Mouse (Mus musculus): ENCODE measurements around the gene Pax6.

The Pax6 gene

DNA sequence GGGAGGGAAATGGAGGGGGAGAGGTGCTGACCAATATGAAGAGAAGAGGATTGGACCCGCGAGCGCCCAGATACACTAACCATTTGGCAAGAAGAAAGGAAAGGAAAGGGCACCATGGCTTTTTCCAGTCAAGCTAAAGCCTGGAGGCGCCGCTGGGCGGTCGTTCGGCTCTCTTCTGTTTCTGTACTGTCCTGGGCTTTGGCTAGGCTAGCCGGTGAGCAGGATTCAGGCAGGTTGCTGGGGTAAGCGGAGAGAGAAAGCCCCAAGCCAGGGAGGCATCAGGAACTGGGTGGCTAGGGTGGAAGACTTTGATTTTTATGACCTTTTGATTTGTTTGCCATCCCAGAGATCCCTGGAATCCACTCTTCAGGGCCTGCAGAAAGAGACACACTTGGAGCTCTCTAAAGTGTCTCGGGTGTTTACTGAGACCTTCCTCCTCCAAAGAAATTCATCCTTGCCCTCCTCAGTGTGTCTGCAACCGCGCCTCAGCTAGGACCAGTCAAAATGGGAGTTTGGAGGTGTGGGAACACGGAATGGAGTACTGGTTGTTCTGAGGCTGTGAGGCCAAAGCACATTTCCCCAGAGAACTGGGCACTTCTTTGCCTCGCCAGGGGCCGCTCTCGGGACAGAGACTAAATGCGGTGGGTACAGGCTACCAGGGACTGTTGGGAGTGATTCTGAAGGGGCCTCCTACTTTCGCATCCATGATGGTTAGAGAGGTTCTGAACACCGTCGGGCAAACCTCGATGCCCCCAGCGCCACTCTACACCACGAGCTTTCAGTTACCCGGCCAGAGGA, 3.3 kb downstream of the Pax6 start:
- no peak for DNase-seq (ENCODE audit: low spot score)

DNA sequence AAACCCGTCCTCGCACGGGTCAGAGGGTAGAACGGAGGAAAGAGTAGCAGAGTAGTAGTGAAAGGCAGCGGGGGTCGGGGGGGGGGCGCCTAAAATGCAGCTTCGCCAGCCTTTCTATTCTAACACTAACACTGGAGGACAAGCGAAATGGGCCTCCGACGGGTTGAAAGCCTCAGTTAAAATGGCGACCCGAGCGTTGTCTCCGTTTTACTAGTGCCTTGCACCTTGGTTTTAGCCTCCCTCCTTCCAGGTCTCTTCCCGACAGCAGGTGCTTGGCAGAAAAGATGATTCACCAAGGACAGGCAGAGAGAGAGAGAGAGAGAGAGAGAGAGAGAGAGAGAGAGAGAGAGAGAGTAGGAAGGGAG, 3.9 kb downstream of the Pax6 start:
- no peak for DNase-seq (ENCODE audit: low spot score)

DNA sequence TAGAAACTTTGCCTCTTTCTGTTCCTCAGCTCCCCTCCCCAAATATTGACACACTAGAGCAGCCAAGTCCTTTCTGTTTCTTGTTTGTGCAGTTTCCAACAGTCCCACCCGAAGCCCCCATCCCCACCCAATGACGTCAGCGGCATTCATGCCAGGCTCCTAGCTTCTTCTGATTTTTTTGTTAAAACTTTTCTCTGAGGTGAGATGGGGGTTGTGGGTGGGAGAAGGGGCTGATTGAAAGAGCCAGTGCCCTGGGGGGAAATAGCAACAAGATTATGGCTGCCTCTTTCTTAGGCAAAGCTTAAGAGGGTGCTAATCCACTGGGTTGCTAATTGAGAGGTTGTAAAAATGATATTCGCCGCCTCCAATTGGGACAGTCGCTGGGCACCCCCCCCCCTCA, 4.4 kb downstream of the Pax6 start:
- no peak for DNase-seq (ENCODE audit: low spot score)

DNA sequence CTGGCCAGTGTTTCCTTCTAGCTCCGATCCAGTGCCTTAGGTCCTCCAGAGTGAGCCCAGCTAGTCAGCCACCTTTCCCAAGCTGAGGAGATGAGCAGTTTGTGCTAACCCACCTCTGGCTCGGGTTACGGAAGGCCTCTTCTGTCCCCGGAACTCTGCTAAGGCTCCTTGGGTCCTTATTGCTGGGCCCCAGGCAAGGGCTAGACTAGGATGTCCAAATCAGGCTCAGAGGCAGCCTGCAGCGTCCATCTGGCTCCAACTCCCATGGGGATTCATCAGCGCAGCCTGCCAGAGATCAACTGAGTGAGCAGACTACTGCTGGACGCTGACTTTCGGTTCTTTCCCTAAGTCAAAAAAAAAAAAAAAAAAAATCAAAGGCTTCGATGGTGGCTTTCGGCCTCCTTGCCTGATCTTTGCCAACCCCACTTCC, 4.9 kb downstream of the Pax6 start:
- DNase-seq (ENCODE audit: low spot score), result no peak

DNA sequence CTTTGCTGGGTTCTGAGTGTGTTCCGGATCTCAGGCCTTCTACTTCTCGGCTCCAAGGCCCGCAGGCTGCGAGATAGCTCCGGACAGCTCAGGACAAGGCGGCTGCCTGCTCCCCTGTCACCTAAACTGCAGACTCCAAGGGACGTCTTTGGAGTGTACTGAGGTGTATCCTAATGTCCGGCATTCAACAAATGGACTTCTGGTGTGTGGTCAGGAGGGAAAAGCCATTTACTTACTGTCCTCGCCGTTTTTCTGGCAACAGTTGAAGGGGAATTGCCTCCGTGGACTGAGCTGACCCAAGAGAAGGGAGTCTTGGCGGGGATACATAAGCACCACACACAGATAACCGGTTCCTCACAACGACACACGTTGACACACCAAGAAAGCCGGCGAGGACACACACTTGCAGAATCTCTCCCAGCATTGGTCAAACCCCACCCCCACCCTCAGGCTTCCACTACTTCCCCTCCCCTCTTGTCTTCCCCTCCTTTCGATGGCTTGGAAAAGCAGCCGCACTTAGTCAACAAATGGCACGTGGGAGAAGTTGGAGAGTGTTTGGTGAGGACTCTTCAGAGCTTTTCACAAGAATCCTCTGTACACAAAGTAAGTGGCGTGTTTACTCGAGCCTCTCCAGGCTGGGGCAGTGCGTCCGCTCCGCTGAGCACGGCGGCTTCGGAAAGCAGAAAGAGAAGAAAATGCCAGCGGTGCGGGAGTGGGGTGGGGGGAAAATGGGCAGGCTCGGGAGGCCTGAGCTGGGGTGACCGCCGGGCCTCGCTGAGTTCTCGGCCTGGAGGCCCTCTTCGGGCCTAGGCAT, 5.6 kb downstream of the Pax6 start:
- no peak for DNase-seq (ENCODE audit: low spot score)

DNA sequence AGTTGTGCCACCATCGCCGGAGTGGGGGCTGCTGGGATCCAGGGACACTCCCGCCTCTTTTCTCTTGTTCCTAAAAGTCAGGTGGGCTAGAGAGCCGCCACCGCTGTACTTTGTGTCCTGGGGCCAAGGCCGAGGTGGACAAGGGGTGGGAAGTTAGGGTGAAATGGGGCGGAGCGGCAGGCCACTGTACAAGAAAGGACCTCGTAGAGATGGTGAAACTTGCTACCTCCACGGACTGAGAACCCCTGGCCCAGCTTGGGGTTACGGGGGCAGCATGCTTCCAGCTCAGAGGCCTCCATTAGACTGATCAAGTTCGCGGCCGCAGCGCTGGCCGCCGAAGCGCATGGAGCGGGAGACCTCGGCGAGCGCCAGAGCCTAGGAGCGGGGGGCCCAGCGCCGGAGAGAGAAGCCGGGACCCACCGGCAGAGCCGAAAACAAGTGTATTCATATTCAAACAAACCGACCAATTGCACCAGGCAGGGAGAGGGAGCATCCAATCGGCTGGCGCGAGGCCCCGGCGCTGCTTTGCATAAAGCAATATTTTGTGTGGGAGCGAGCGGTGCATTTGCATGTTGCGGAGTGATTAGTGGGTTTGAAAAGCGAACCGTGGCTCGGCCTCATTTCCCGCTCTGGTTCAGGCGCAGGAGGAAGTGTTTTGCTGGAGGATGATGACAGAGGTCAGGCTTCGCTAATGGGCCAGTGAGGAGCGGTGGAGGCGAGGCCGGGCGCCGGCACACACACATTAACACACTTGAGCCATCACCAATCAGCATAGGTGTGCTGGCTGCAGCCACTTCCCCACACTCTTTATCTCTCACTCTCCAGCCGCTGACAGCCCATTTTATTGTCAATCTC, 6.4 kb downstream of the Pax6 start:
- no peak for DNase-seq (ENCODE audit: low spot score)

DNA sequence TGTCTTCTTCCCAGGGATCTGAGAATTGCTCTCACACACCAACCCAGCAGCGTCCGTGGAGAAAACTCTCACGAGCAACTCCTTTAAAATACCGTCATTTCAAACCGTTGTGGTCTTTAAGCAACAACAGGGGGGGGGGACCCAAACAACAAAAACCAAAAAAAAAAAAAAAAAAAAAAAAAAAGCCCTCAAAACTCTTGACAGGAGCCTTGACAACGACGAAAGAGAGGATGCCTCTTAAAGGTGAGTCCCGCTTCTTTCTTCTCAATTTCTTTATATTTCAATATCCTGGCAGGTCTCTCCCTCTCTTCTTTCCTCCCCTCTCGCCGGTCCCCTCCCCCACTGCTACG, 7.0 kb downstream of the Pax6 start:
- no peak for DNase-seq (ENCODE audit: low spot score)

DNA sequence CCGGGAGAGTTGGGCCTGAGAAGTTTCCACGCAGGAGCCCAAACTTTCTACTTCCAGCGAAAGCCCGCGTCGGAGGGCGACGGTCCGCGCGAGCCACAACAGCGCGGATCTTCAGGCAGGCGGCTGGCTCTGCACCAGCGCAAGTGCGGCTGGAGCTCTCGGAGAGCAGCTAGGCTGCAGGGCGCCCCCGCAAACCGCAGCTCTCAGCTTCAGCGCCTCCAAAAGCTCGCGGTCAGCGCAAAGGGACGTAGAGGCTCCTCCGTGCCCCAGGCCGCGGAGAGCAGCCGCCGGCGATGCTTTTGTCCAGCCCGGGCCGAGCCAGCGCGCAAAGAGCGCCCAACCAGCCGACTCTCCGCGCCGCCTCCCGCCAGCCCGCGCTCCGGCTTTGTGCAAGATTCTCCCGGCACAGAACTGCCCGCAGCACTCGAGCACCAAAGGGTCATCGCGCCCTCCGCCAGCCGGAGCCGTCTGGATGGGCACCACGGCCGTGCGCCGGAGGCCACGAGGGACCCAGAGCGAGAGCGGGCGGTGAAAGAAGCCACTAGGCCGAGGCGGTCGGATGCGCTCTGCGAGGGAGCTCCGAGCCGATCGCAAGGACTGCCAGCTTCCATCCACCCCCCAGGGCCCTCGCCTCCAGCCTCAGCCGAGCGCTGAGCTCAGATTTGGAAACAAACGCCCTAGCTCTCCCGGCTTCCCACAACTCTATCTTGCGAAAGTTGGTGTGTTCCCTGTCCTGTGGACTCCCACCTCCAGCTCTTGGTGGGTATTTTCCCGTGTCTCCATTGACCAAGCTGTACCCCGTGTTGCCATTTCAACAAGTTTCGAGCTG, 7.6 kb downstream of the Pax6 start:
- DNase-seq (ENCODE audit: low spot score), result peak; percentile 56

DNA sequence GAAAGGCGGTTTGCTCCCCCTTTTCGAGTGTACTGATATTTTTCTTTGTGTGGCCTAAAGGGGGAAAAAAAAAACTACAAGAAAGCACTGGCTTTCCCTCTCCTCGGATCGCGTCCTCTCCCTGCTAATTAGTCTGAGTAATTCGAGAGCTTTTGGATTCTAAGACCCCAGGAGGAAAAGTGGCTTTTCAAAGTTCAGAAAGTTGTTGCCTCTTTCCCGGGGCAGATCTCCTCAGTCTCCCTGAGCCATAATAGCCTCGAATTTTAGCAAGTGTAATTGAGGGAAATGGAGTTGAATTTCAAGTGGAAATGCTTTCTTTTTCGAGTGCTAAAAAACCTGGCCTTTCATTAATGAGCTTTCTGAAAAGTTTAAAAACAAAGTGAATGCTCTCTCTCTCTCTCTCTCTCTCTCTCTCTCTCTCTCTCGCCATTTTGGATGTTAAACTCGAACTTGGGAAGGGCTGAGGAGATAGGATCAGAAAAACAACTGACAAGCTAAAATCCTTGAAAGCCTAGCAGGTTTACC, 8.3 kb downstream of the Pax6 start:
- DNase-seq (ENCODE audit: low spot score), result no peak

DNA sequence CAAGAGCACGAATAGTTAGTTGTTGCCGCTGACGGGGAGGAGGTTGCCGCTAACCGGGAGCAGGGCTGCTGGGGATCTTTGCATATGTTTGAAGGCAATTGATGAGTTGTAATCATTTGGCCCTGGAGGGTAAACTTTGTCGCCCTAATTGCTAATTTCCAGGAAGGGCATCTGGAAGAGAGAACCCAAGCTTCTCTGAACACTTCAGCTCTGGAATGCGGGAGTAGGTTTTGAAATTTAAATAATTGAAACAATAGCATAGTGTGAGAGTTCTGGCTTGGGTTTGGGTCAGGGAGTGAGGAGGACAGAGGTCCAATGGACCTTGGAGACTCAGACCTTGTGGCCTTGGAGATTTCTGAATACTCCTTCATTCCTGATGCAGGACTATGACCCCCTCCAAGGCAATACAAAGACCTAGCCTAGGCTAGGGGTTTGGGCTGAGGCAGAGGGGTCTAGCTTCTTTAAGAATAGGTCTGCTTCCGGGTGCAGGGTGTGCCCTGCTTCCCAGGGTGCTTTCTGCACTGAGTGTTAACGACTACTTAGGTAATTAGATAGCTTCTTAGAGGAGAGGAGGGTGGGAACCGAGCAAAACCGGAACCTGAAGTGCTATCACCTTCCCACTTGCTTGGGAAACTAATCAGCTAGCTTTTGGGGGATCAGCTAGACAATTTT, 8.9 kb downstream of the Pax6 start:
- no peak for DNase-seq (ENCODE audit: low spot score)

DNA sequence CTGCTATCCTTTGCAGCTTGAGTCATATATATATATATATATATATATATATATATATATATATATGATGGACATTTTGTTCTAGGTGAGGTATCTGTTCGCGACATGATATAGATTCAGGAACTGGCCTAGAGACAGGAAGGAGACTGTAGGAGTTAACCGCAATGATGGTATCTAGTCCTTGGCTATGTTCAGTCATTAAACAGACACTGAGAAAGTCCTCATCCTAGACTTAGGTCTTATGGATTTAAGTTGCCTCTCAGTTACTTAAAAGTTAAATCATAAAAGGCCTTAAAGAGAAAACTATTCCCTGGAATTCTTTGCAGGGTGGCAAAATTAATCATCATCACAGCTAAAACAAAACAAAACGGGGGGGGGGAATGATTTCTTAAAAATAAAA, 9.6 kb downstream of the Pax6 start:
- DNase-seq (ENCODE audit: low spot score), result no peak

DNA sequence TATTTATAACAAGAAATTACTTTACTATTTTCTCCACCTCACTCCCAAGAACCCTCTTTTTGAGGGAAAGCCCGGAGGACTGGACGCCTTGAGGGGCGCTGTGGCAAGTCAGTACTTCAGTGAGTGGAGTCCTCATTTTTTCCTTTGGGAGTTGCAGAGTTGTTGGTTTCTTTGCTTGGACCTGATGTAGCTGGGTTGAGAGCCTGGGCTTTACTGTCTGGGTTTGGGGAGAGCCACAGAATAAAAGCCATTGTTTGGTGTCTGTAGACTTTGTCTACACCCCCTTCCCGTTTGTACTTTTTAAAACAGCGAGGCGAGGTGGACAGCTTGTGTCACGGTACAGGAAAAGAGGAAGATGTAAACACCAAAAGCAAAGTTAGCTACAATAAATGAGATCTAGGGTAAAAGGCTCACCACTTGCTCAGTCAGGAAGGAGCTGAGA, 10.2 kb downstream of the Pax6 start:
- DNase-seq (ENCODE audit: low spot score), result no peak

DNA sequence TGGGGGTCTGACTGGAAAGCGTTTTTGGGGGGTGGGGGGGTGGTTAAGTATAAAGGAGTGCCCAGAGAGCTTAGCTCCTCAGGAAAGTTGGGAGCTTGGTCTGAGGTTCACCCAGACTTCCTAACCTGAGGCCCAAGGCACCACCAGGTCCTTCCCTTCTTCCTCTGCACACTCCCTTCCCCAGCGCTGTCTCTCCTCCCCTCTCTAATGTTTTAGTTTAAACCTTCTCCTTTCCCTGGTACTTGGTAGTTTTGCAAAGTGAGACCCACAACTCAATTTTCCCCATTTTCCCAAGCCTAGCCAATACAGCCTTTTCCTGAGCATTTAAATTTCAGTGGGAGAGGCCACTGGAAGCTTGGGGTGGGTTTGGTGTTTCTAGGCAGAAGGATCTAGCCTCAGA, 10.6 kb downstream of the Pax6 start:
- DNase-seq (ENCODE audit: low spot score), result no peak

DNA sequence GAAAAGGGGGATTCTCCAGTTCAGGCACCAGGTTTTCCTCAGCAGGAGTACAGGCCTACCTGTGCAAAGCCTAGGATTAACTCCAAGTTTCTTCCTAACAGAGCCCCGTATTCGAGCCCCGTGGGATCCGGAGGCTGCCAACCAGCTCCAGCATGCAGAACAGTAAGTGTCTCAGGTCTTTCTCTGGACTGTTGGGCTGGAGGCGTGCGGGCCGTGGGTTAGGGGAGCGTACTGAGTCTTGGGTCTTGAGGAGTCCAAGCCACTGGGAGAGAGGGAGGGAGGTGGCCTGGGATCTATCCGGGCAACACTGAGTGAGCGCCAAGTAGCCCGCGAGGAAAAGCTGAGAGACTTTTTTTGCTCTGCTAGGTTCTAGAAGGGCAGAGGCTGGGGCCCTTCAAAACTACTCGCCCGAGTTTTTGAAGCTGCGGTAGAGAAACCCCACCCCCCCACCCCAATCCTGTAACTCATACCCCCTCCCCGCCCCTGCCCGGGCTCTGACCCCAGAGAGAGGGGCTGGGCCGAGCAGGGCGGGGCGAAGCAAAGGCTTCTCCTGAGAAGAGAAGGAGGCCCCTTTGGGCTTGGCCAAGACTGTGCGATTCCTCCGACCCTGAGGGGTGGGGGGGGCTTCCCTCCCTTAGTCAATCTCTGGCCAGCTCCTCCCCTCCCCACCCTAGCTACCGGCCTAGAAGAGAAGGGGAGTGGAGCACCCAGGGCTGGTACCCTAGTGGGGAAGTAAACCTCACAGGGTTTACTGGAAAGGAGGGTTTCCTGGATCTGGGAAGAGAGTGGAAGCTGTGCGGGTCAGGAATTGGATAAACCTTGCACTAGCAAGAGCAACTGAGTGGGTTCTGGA, 11.7 kb downstream of the Pax6 start:
- DNase-seq (ENCODE audit: low spot score), result no peak

DNA sequence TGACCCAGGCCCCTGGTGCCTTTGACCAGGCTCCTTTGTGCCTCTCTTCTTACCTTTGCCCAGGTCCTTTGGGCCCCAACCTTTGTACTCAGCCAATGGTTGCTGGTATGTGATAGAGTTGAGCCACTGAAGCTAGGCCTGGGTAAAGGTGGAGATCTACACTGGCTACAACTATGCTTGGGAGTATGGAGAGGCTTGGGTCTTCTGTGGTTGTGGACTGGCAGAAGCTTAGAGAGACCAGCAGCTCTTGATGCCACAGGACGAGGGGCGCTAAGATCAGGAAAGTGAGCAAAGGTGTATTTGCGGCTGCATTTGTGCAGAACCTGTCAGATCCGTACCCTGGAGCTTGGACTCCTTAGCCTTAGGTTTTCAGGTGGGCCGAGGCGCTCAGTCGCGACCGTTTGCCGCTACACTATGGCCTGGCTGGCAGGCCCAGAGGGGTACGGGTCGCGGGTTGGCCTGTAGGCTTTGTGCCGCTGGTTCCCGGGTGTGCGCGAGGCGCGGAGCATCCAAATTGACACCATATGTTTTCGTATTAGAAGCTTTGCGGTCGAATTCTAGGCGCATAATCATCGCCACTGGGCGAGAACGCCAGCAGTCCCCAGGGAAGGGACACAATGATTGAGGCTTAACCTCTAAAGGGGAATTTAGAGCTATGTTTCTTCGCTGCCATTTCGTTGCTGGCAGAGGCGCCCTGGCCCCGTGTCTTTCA, 12.5 kb downstream of the Pax6 start:
- no peak for DNase-seq (ENCODE audit: low spot score)

DNA sequence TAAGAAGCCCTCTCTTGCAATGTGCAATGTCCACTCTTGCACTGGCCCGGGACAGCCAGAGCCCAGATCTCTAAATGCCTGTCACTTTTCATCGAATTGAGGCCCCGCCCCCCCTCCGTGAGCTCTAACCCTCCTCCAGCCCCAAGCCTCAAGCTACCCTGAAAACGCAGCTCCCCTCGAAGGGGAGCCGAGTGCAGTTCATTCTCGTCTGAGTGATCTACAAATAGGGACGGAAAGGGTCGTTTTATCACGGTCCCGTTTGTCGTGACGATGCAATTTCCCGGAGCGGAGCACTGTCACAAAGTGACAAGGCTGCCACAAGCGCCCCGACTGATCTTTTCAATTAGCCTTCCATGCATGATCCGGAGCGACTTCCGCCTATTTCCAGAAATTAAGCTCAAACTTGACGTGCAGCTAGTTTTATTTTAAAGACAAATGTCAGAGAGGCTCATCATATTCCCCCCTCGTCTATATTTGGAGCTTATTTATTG, 13.4 kb downstream of the Pax6 start:
- DNase-seq (ENCODE audit: low spot score), result no peak

DNA sequence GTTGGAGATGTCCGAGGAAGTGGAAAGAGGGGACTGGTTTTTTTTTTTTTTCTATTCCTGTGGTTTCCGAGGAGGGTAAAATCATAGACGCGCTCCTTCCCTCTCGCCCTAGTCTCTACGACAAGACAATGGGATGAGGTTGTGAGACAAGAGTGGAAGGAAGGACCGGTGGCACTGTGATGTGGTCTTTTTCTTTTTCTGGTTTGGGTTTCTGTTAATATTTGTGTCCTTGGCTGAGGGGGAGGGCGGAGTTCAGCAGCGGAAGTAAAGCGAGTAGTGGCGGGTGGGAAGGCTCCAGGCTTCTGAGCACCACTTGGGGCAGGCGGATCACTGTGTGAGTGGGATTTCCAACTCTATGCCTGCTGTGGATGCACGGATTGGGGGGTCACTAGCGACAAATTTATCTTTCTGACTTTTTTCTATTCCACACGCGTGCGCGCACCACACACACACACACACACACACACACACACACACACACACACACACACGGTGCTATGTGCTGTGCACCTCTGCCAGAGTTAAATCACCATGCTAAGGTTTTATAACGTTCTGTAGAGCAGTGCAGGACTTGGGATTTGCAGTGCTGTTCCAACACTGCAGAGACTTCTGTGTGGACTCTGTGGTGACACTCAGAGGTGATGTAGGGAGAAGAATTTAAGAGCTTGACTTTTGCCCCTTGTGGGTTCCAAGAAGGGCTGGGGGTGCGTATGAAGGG, 14.1 kb downstream of the Pax6 start:
- no peak for DNase-seq (ENCODE audit: low spot score)

DNA sequence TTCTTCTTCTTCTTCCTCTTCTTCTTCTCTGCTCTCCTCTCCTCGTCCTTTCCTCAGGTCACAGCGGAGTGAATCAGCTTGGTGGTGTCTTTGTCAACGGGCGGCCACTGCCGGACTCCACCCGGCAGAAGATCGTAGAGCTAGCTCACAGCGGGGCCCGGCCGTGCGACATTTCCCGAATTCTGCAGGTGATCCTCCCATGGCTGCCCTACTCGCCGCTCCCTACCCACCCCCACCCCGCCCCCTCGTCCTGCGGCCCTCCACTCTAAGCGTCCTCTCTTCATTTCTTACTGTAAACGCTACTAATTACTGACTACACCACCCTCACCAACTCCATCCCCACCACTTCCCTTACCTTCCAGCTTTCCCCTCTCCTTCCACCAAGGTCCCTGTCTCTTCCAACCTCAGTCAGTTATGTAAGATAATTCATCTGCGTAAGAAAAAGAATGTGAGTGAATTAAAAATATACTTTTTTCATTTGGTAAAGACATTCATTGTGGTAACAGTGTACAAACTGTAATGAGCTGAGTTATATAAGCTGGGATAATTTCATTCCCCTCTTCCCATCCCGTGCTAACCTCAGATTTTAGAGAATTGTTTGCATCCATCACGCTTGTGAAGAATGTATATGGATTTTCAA, 15.2 kb downstream of the Pax6 start:
- no peak for DNase-seq (ENCODE audit: low spot score)
